Mouse (Mus musculus): ENCODE data around the gene P4ha3. TPM values are rescaled to one million over a fixed set of nuclear protein-coding genes. Genes with fewer than 3 reads are reported as not detected.
"Not testable (repeated sequence)": the region's sequence is repeated elsewhere in the genome, so short reads cannot be mapped to it uniquely, and the experiment has no call there.

P4ha3 gene
- 5.1 and 6.1 TPM in 2 replicates for polyA plus RNA-seq (2014; fragmentation: Nextera tagmentation; extraction: Ambion mirVana)

DNA sequence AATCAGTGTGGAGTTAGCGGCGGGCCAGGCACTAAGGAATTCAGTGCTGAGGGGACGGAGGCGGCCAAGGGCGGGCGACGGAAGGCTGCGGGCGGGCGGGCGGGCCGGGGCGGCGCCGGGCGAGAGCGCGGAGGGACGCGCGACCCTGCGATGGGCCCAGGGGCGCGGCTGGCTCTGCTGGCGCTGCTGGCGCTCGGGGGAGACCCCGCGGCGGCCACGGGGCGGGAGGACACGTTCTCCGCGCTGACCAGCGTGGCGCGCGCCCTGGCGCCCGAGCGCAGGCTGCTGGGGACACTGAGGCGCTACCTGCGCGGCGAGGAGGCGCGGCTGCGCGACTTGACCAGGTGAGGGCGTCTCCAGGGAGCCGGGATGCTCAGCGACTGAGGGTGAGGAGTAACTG is at the start of gene P4ha3:
P4ha3 (plus strand) TSS at position 138 of the 400 bp plus-strand sequence.
- peak within 1 kb of the TSS; percentile 62 for H3K9ac ChIP-seq (ENCODE audit: low read length)
- peak within 1 kb of the TSS; percentile 47 for H3K4me3 ChIP-seq (ENCODE audit: low read depth, low read length)
- DNase-seq (ENCODE audit: low spot score, missing footprints), result peak; percentile 92
- peaks cover 12% of the 10 kb centered on the region for H3K27me3 ChIP-seq (ENCODE audit: control insufficient read depth, insufficient read depth, low read length)
- H3K4me1 ChIP-seq (ENCODE audit: control insufficient read depth, insufficient read depth, low read length), result peaks cover 12% of the 10 kb centered on the region
- ATAC-seq (ENCODE audit: low FRiP score), result peak; percentile 71
- WGBS, result under 1% methylated on average over 53 of the region's 53 CpGs
- H3K36me3 ChIP-seq (ENCODE audit: control insufficient read depth, insufficient read depth, low read length), result no peaks in the 10 kb centered on the region
- H3K27ac ChIP-seq (ENCODE audit: low read depth, low read length), result no peak within 1 kb of the TSS
- no peaks in the 10 kb centered on the region for H3K9me3 ChIP-seq (ENCODE audit: control insufficient read depth, low read length)
- peak within 1 kb of the TSS; percentile 66 for H3K4me2 ChIP-seq

DNA sequence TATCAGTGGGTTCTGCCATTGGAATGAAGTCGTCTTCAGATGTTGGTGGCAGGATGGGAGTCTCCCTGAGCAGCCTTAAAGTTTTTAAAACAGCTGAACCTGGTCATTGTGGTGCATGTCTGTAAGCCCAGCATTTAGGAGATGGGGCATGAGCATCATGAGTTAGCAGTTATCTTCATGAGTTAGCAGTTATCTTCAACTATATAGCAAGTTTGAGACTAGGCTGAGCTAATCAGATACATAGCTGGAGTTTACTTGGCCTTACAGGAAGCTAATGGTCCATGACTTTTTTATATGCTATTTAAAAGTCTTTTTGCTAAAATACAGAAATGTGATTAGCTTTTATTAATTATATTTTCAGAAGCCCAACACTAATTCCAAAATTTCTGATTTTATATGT is 47.0 kb upstream of the P4ha3 start:
- H3K4me1 ChIP-seq (ENCODE audit: control insufficient read depth, insufficient read depth, low read length), result no peaks in the 10 kb centered on the region
- H3K27me3 ChIP-seq (ENCODE audit: control insufficient read depth, insufficient read depth, low read length), result no peaks in the 10 kb centered on the region
- no peaks in the 10 kb centered on the region for H3K36me3 ChIP-seq (ENCODE audit: control insufficient read depth, insufficient read depth, low read length)
- DNase-seq (ENCODE audit: low spot score, missing footprints) (no peak), ATAC-seq (ENCODE audit: low FRiP score) (no peak)
- no peak overlapping the region for H3K27ac ChIP-seq (ENCODE audit: low read depth, low read length)
- 83% methylated on average over 1 of the region's 1 CpGs for WGBS
- H3K4me2 ChIP-seq, result no peak overlapping the region
- no peaks in the 10 kb centered on the region for H3K9me3 ChIP-seq (ENCODE audit: control insufficient read depth, low read length)
- no peak overlapping the region for H3K4me3 ChIP-seq (ENCODE audit: low read depth, low read length)
- no peak overlapping the region for H3K9ac ChIP-seq (ENCODE audit: low read length)

DNA sequence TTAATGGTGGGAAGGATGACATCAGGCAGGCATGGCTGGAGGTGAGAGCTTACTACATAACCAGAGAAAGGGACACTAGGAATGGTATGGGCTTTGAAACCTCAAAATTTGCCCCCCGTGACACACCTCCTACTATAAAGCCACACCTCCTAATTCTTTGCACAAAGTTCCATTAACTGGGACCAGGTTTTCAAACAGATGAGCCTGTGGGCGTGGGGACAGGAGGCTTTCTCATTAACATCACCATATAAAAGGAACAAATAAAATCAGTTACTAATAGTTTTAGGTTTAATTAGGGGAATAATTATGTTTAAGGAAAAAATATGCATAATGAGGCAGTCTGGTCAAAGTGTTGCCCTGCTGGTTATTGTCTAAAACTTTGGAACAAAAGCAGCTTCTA is 44.7 kb upstream of the P4ha3 start:
- H3K36me3 ChIP-seq (ENCODE audit: control insufficient read depth, insufficient read depth, low read length), result no peaks in the 10 kb centered on the region
- no peak for DNase-seq (ENCODE audit: low spot score, missing footprints)

DNA sequence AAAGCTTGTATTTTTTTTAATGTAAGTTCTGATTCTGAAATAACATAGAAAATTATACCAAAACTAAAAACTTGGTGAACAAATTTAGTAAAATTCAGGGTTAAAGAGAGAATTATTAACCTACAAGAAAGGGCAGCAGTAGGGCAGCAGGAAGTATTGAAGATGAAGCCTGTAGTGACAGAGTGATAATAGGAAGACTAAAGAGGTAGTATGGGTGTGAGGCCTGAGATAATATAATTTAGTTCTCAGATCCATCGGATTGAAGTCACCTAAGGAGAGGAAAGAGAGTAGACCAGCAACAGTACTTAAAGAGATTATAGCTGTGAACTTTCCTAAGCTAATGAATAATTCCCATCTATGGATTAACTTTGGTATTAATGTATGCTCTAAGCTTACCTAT is 42.3 kb upstream of the P4ha3 start:
- no peaks in the 10 kb centered on the region for H3K27me3 ChIP-seq (ENCODE audit: control insufficient read depth, insufficient read depth, low read length)
- H3K4me2 ChIP-seq, result no peak overlapping the region
- DNase-seq (ENCODE audit: low spot score, missing footprints), result no peak
- no peaks in the 10 kb centered on the region for H3K36me3 ChIP-seq (ENCODE audit: control insufficient read depth, insufficient read depth, low read length)
- H3K9me3 ChIP-seq (ENCODE audit: control insufficient read depth, low read length), result no peaks in the 10 kb centered on the region
- no peak overlapping the region for H3K27ac ChIP-seq (ENCODE audit: low read depth, low read length)
- H3K4me3 ChIP-seq (ENCODE audit: low read depth, low read length), result no peak overlapping the region
- no peaks in the 10 kb centered on the region for H3K4me1 ChIP-seq (ENCODE audit: control insufficient read depth, insufficient read depth, low read length)
- no peak overlapping the region for H3K9ac ChIP-seq (ENCODE audit: low read length)
- 91% methylated on average over 1 of the region's 1 CpGs for WGBS
- no peak for ATAC-seq (ENCODE audit: low FRiP score)

More for the DNA sequence above, 44.7 kb upstream of the P4ha3 start:
- Histone ChIP-seq H3K27me3 (ENCODE audit: control insufficient read depth, insufficient read depth, low read length) (no peaks in the 10 kb centered on the region), H3K9me3 (ENCODE audit: control insufficient read depth, low read length) (no peaks in the 10 kb centered on the region), H3K9ac (ENCODE audit: low read length) (no peak overlapping the region), H3K27ac (ENCODE audit: low read depth, low read length) (no peak overlapping the region), H3K4me3 (ENCODE audit: low read depth, low read length) (no peak overlapping the region), H3K4me1 (ENCODE audit: control insufficient read depth, insufficient read depth, low read length) (no peaks in the 10 kb centered on the region), H3K4me2 (no peak overlapping the region)
- no peak for ATAC-seq (ENCODE audit: low FRiP score)
- 89% methylated on average over 2 of the region's 2 CpGs for WGBS

DNA sequence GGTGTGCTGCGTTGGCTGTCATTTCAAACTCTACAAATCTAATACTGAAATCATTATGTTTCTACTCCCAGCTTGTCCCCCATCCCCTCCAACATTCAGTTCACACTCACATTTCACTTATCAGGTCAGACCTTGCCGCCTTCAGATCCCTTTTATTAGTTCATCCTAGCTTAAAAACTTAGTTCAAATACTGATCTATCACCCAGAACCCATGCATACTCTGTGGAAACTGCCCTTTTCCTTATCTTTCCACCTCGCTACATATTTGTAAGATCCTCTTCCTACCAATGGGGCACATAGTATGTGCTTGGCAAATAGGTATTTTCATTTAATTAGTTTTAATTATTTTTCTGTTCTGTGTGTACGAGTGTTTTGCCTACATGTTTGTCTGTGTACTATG is 41.1 kb upstream of the P4ha3 start:
- Histone ChIP-seq H3K36me3 (ENCODE audit: control insufficient read depth, insufficient read depth, low read length) (no peaks in the 10 kb centered on the region), H3K4me2 (no peak overlapping the region), H3K9ac (ENCODE audit: low read length) (no peak overlapping the region), H3K27me3 (ENCODE audit: control insufficient read depth, insufficient read depth, low read length) (no peaks in the 10 kb centered on the region), H3K4me1 (ENCODE audit: control insufficient read depth, insufficient read depth, low read length) (no peaks in the 10 kb centered on the region), H3K9me3 (ENCODE audit: control insufficient read depth, low read length) (no peaks in the 10 kb centered on the region), H3K4me3 (ENCODE audit: low read depth, low read length) (no peak overlapping the region), H3K27ac (ENCODE audit: low read depth, low read length) (no peak overlapping the region)
- WGBS, result 88% methylated on average over 4 of the region's 4 CpGs
- ATAC-seq (ENCODE audit: low FRiP score), result no peak
- DNase-seq (ENCODE audit: low spot score, missing footprints), result no peak

DNA sequence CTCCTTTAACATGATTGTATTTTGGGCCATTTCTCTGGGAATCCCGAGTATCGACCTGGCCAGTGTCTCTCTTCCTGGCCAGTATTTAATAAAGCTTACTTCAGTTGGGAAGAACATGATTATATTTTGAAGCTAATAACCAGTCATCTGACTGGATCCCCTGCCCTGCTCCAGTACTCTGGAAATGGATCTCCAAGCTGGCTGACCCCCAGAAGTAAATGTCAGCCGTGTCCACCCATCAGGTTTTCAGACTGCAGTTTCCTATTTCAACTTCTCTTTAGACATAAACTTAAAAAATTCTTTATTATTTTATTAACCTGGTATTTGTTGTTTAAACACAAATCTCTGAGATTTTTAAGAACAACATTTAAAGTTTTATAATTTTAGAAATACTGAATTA is 40.1 kb upstream of the P4ha3 start:
- DNase-seq (ENCODE audit: low spot score, missing footprints) (no peak), ATAC-seq (ENCODE audit: low FRiP score) (no peak)
- Histone ChIP-seq H3K9ac (ENCODE audit: low read length) (no peak overlapping the region), H3K4me3 (ENCODE audit: low read depth, low read length) (no peak overlapping the region), H3K27me3 (ENCODE audit: control insufficient read depth, insufficient read depth, low read length) (no peaks in the 10 kb centered on the region), H3K4me1 (ENCODE audit: control insufficient read depth, insufficient read depth, low read length) (no peaks in the 10 kb centered on the region), H3K9me3 (ENCODE audit: control insufficient read depth, low read length) (no peaks in the 10 kb centered on the region), H3K36me3 (ENCODE audit: control insufficient read depth, insufficient read depth, low read length) (no peaks in the 10 kb centered on the region), H3K27ac (ENCODE audit: low read depth, low read length) (no peak overlapping the region), H3K4me2 (no peak overlapping the region)
- 91% methylated on average over 3 of the region's 3 CpGs for WGBS

DNA sequence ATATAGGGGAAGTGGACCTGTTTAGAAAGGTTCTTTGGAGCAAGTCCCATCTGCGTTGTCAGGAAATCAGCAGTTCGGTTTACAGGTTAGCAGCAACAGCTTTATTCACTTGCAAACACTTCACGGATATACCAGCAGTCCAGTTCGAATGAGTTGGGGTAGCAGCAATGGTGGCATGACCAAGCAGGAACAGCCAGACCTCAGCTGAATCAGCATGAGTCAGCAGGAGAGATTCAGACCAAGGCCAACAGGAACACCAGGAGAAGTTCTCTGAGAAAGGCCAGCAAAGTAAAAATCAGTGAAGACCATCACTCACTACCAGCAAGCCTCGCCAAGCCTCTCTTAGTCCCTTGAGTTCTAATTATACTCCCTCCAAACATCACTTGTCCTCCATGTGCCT is 34.7 kb upstream of the P4ha3 start:
- Histone ChIP-seq H3K27me3 (ENCODE audit: control insufficient read depth, insufficient read depth, low read length) (no peaks in the 10 kb centered on the region), H3K4me1 (ENCODE audit: control insufficient read depth, insufficient read depth, low read length) (no peaks in the 10 kb centered on the region), H3K4me3 (ENCODE audit: low read depth, low read length) (no peak overlapping the region), H3K9me3 (ENCODE audit: control insufficient read depth, low read length) (no peaks in the 10 kb centered on the region), H3K27ac (ENCODE audit: low read depth, low read length) (no peak overlapping the region), H3K9ac (ENCODE audit: low read length) (no peak overlapping the region), H3K4me2 (no peak overlapping the region), H3K36me3 (ENCODE audit: control insufficient read depth, insufficient read depth, low read length) (no peaks in the 10 kb centered on the region; the same call in 1 of the 2 replicates)
- DNase-seq (ENCODE audit: low spot score, missing footprints) (no peak), ATAC-seq (ENCODE audit: low FRiP score) (no peak)
- WGBS, result 94% methylated on average over 5 of the region's 5 CpGs

DNA sequence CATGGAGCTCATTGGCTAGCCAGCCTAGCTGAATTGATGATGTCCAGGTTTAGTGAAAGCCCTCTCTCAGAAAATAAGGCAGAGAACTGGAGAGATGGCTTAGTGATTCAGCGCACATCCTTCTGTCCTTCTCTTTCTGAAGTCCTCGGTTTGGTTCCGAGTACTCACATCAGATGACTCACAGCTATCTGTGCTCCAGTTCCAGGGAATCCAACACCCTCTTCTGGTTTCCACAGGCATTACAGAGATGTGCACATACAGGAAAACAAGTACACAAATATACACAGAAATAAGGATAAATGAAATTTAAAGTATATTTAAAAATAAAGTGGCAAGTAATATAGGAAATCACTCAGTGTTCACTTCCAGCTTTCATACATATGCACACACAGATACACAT is 23.0 kb upstream of the P4ha3 start:
- DNase-seq (ENCODE audit: low spot score, missing footprints), result no peak

DNA sequence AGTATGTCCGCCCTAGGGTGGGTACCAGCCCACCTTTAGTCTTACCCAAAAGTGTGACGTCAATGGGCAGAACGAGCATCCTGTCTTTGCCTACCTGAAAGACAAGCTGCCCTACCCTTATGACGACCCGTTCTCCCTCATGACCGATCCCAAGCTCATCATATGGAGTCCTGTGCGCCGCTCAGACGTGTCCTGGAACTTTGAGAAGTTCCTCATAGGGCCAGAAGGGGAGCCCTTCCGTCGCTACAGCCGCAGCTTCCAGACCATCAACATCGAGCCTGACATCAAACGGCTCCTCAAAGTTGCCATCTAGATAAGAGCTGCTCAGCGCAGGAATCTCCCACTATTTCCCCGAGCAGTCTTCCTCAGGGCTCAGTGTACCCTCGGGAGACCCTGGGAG is 20.4 kb upstream of the P4ha3 start:
- H3K4me1 ChIP-seq (ENCODE audit: control insufficient read depth, insufficient read depth, low read length); H3K36me3 ChIP-seq (ENCODE audit: control insufficient read depth, insufficient read depth, low read length); H3K4me3 ChIP-seq (ENCODE audit: low read depth, low read length); H3K27me3 ChIP-seq (ENCODE audit: control insufficient read depth, insufficient read depth, low read length); H3K9ac ChIP-seq (ENCODE audit: low read length); H3K9me3 ChIP-seq (ENCODE audit: control insufficient read depth, low read length); DNase-seq (ENCODE audit: low spot score, missing footprints); H3K27ac ChIP-seq (ENCODE audit: low read depth, low read length); ATAC-seq (ENCODE audit: low FRiP score); H3K4me2 ChIP-seq: not testable (repeated sequence)
- 62% methylated on average over 15 of the region's 17 CpGs for WGBS

More for the DNA sequence above, 23.0 kb upstream of the P4ha3 start:
- no peak overlapping the region for H3K4me3 ChIP-seq (ENCODE audit: low read depth, low read length)
- WGBS, result 88% methylated on average over 3 of the region's 3 CpGs
- H3K9ac ChIP-seq (ENCODE audit: low read length), result no peak overlapping the region
- no peaks in the 10 kb centered on the region for H3K36me3 ChIP-seq (ENCODE audit: control insufficient read depth, insufficient read depth, low read length)
- H3K9me3 ChIP-seq (ENCODE audit: control insufficient read depth, low read length), result no peaks in the 10 kb centered on the region
- no peak for ATAC-seq (ENCODE audit: low FRiP score)
- H3K4me2 ChIP-seq, result no peak overlapping the region
- no peak overlapping the region for H3K27ac ChIP-seq (ENCODE audit: low read depth, low read length)
- no peaks in the 10 kb centered on the region for H3K4me1 ChIP-seq (ENCODE audit: control insufficient read depth, insufficient read depth, low read length)
- no peaks in the 10 kb centered on the region for H3K27me3 ChIP-seq (ENCODE audit: control insufficient read depth, insufficient read depth, low read length)

DNA sequence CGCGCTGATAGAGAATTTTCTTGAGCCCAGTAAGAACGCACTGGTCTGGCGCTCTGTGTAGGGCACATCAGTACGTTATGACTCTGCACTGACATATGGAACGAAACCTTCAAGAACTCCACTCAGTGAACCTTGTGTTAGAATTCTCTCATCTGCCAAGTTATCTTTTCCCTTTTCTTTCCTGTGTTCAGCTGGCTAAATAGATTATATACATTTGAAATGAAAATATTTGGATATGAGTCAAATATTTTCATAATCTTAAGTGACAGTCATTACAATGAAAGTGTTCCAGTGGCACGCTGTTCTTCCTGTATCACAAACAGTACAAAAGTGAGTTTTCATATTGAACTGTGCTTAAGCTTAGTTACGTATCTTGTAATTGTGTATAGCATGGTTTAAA is 13.0 kb upstream of the P4ha3 start:
- Histone ChIP-seq H3K9ac (ENCODE audit: low read length) (no peak overlapping the region), H3K9me3 (ENCODE audit: control insufficient read depth, low read length) (no peaks in the 10 kb centered on the region), H3K4me3 (ENCODE audit: low read depth, low read length) (no peak overlapping the region), H3K36me3 (ENCODE audit: control insufficient read depth, insufficient read depth, low read length) (no peaks in the 10 kb centered on the region), H3K27ac (ENCODE audit: low read depth, low read length) (no peak overlapping the region), H3K27me3 (ENCODE audit: control insufficient read depth, insufficient read depth, low read length) (no peaks in the 10 kb centered on the region), H3K4me1 (ENCODE audit: control insufficient read depth, insufficient read depth, low read length) (no peaks in the 10 kb centered on the region), H3K4me2 (no peak overlapping the region)
- 94% methylated on average over 8 of the region's 8 CpGs for whole genome bisulfite sequencing
- no peak for ATAC-seq (ENCODE audit: low FRiP score)
- no peak for DNase-seq (ENCODE audit: low spot score, missing footprints)

Data from midbrain, embryonic 11.5 days (tissue).